Mouse (Mus musculus) G1E (cell line): ENCODE measurements around the gene Atg101.

ENCODE experiments used
- CTCF ChIP-seq: IDR thresholded peaks from 2 replicates; pipeline ENCODE4 v1.5.1; 2012; ENCODE audit warnings: low read depth, low read length, inconsistent platforms, mixed read lengths
- GATA1 ChIP-seq: IDR thresholded peaks from 2 replicates; pipeline ENCODE4 v1.6.1; 2012; ENCODE audit warnings: borderline replicate concordance, low read length, inconsistent platforms, mixed read lengths
- GATA2 ChIP-seq: IDR thresholded peaks from 2 replicates; pipeline ENCODE4 v1.6.1; 2012; ENCODE audit warnings: low read depth, low read length, inconsistent platforms, borderline replicate concordance
- TAL1 ChIP-seq: conservative IDR thresholded peaks from 2 replicates; pipeline ENCODE4 v1.6.1; 2012; ENCODE audit warnings: low read depth, low read length, inconsistent platforms, mixed read lengths

DNA sequence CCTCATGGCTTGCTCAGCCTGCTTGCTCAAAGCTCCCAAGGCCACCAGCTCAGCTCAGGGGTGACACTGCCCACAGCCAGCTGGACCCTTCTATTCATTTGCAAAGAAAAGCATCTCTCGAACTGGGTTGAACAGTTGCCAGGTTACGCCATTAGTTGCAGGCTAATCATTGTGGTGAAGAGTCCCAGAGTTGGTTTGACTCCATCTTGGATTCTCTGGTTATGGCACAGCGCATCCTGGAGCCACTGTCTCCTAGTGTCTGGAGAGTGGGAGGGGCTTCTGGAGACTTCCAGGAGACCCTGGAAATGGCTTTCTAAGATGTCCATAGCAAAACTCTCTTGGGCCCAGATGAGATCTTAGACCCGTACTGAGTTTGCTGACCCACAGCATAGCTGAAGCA lies 31.3 kb downstream of the Atg101 start:
- TF ChIP-seq TAL1 (no peak), CTCF (no peak), GATA2 (no peak), GATA1 (no peak)
